Mouse (Mus musculus) spleen, postnatal 10 days (tissue): Measurements from ENCODE around the gene Ptov1.
A peak's percentile ranks its signal among the peaks of the same experiment; 100 is the strongest.

Experiments used
- DNase-seq, 2 experiments: peaks; one replicate each; pipeline ENCODE4 v3.0.0; 2021 to 2022; ENCODE audit warnings: low spot score in 2 of 2

Ptov1 gene

DNA sequence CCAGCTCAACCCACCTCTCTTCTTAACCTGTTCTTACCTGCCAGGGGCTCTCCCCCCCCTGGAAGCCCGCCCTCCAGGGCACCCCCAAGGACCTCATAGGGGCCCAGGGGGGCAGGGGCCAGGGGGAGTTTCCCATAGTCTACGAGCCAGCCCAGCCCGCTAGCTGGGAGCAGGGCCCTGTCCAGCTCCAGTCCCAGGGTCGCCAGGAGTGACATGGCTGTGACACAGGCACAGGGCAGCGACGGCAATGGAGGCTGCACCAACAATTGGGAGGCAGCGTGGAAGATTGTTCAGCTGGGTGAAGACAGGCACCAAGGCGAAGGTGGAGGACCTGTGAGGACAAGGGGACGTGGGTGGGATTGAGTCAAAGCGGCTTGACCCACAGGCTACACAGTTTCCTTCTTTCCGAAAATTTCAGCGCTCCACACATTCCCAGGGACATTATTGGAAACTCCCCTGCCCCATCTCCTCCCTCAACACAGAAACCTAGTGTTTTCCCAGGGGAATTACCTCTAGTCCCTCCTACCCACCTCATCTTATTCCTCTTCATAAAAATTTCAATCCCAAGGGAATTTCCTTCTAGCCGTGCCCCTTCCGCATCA is 54.5 kb downstream of the Ptov1 start:
- DNase-seq: peak in 1 of 2 experiments; percentile 25

DNA sequence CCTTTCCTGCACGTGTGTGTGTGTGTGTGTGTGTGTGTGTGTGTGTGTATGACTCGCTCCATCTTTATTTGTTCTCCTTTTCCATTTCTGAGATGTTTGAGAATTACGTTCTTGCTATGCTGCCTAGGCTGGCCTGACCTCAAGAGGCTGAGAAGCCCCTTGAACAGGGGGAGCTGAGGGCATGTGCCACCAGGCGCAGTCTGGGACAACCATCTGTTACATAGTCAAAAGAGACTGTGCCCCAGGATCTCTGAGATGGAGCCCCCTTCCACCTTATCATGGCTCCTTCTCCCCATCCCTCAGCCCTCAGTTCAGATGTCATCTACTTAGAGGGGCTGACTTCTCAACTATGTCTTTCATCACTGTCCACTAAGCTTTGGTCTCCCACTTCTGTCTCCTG is 55.2 kb downstream of the Ptov1 start:
- peak in 1 of 2 experiments; percentile 8 for DNase-seq

DNA sequence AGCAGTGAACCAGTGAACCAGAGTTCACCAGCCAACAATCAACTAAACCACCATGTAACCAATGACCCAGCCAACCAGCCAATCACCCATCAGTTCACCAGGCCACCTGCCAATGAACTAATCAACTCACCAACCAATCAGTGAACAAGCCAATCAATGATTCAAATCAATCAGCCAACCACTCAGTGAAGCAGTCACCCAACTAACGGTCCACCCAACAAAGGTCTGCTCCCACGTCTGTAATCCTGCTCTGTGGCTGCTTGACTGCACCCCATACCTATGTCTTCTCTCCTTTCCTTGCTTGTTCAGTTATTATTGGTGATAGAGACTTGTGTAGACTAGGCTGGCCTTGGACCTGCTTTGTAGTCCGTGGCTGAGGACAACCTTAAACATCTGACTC is 55.6 kb downstream of the Ptov1 start:
- DNase-seq: peak in 1 of 2 experiments; percentile 4
